In genomic region chr13:112666433-112667024, GRCm38 (mm10) we compare ENCODE assay signal across 17 mouse cellular contexts. TPM values are rescaled to one million over a fixed set of nuclear protein-coding genes. Genes with fewer than 3 reads are reported as not detected.
DNase-seq lines count a peak whose midpoint lies in the region; ATAC-seq and TF ChIP-seq lines count a peak whose summit lies in the region.
"Had no signal": no experiment of that assay in that cellular context is flagged by ENCODE, and none has a peak within 500 bp of the region (broad histone marks: within the 10 kb centered on the region; RNA-seq: fewer than 3 reads in every experiment).

No protein-coding gene starts in this region.

- no peak overlapping the region for H3K4me2 ChIP-seq in liver, embryonic 12.5 days
- H3K4me2 ChIP-seq: forebrain, embryonic 15.5 days; hindbrain, embryonic 12.5 days; liver, embryonic 15.5 days had no signal

- H3K36me3 ChIP-seq in liver, adult 2 months (ENCODE audit: control insufficient read depth, insufficient read depth, low read length), result peaks cover 2% of the 10 kb centered on the region; the same call in 1 of the 2 replicates
- peaks cover 24% of the 10 kb centered on the region for H3K36me3 ChIP-seq in liver, embryonic 12.5 days

- DNase-seq in liver, adult 2 months (ENCODE audit: extremely low read depth, low read depth, low spot score), result peak; percentile 35
- peak; percentile 61 to 67 for DNase-seq in B cell, adult 2 months
- no peak for DNase-seq in urinary bladder, postnatal 10 days (ENCODE audit: low spot score)
- DNase-seq in frontal cortex, postnatal 36 days (ENCODE audit: low spot score in 2 of 2), result no peak
- DNase-seq: cerebellum, adult 9-11 months; kidney, postnatal 10 days; right cerebral cortex, postnatal 25 days had no signal

- 92% methylated on average over 10 of the region's 10 CpGs for WGBS in liver, adult 2 months
- WGBS in liver, embryonic 12.5 days (ENCODE audit: insufficient replicate concordance), result 73% methylated on average over 10 of the region's 10 CpGs

- no peak for TF ChIP-seq CTCF in liver, adult 2 months (IDR thresholded peaks at IDR 0.05; ENCODE audit: low read depth, low read length)
- no peak for TF ChIP-seq CTCF in bone marrow macrophage, adult 2 months (IDR thresholded peaks at IDR 0.05; ENCODE audit: low read depth, low read length)

- no peak overlapping the region for H3K27ac ChIP-seq in liver, adult 2 months (replicated peaks; ENCODE audit: insufficient read depth, low read depth, low read length)
- no peak overlapping the region for H3K27ac ChIP-seq in liver, embryonic 12.5 days
- H3K27ac ChIP-seq in bone marrow macrophage, adult 2 months (ENCODE audit: insufficient read depth, low read depth, low read length), result peak overlapping the region; percentile 87
- H3K27ac ChIP-seq: forebrain, embryonic 15.5 days; hindbrain, embryonic 12.5 days; liver, embryonic 15.5 days; midbrain, embryonic 10.5 days had no signal

- no peaks in the 10 kb centered on the region for H3K79me2 ChIP-seq in liver, adult 2 months (ENCODE audit: control insufficient read depth, insufficient read depth, low read length)

- no peak for TF ChIP-seq POLR2A in liver, adult 2 months (IDR thresholded peaks at IDR 0.05; ENCODE audit: extremely low read depth, insufficient read depth, low read length)
- no peak for TF ChIP-seq POLR2A in bone marrow macrophage, adult 2 months (IDR thresholded peaks at IDR 0.05; ENCODE audit: borderline replicate concordance, low read depth, low read length)

- ATAC-seq in liver, embryonic 12.5 days, result no peak
- ATAC-seq in megakaryocyte progenitor cell, adult 5-6 weeks (replicated peaks; ENCODE audit: poor library complexity), result peak; percentile 85
- ATAC-seq: forebrain, embryonic 15.5 days; intestine, postnatal 0 days had no signal

- H3K27me3 ChIP-seq in liver, adult 2 months (ENCODE audit: control insufficient read depth, insufficient read depth, low read length), result no peaks in the 10 kb centered on the region
- no peaks in the 10 kb centered on the region for H3K27me3 ChIP-seq in liver, embryonic 12.5 days (replicated peaks)
- H3K27me3 ChIP-seq: forebrain, embryonic 15.5 days; hindbrain, embryonic 12.5 days; liver, embryonic 15.5 days had no signal

- no peak overlapping the region for H3K9ac ChIP-seq in liver, adult 2 months (ENCODE audit: low read depth, low read length)
- H3K9ac ChIP-seq in liver, embryonic 12.5 days, result no peak overlapping the region
- H3K9ac ChIP-seq: forebrain, embryonic 15.5 days; hindbrain, embryonic 12.5 days; liver, embryonic 15.5 days had no signal

- H3K4me1 ChIP-seq in liver, adult 2 months (ENCODE audit: control insufficient read depth, insufficient read depth, low read length), result no peaks in the 10 kb centered on the region; the same call in 1 of the 2 replicates
- H3K4me1 ChIP-seq in liver, embryonic 12.5 days, result peaks cover 17% of the 10 kb centered on the region
- peaks cover 17% of the 10 kb centered on the region for H3K4me1 ChIP-seq in bone marrow macrophage, adult 2 months (ENCODE audit: control insufficient read depth, insufficient read depth, low read length)
- H3K4me1 ChIP-seq: hindbrain, embryonic 12.5 days had no signal

- no peak overlapping the region for H3K4me3 ChIP-seq in liver, adult 2 months (ENCODE audit: insufficient read depth, low read depth, low read length)
- H3K4me3 ChIP-seq in liver, embryonic 12.5 days, result no peak overlapping the region
- H3K4me3 ChIP-seq in bone marrow macrophage, adult 2 months (ENCODE audit: insufficient read depth, low read length), result peak overlapping the region; percentile 53
- H3K4me3 ChIP-seq: forebrain, embryonic 15.5 days; hindbrain, embryonic 12.5 days; liver, embryonic 15.5 days; midbrain, embryonic 10.5 days; myocyte had no signal

- H3K9me3 ChIP-seq in liver, embryonic 12.5 days (replicated peaks), result no peaks in the 10 kb centered on the region
- H3K9me3 ChIP-seq: forebrain, embryonic 15.5 days; hindbrain, embryonic 12.5 days; liver, embryonic 15.5 days; midbrain, embryonic 10.5 days had no signal

RNA-seq across cellular contexts. Expression of gene Slc38a9, which starts 6.0 kb away (rescaled TPM):
- total RNA-seq in liver, adult 2 months (2014; rRNA removed), result 8.6 and 8.9 TPM in 2 replicates
- 2.0 and 4.9 TPM in 2 replicates for polyA plus RNA-seq in liver, adult 2 months (2012; rRNA removed)
- 12.1 and 13.6 TPM in 2 replicates for polyA plus RNA-seq in liver, embryonic 12.5 days (2016; fragmentation: Nextera tagmentation; extraction: Ambion mirVana)
- polyA plus RNA-seq in bone marrow macrophage, adult 2 months (2012; ENCODE audit: insufficient read depth, insufficient read length, missing spikeins), result 36.3 and 38.4 TPM in 2 replicates
- total RNA-seq in megakaryocyte progenitor cell, adult 5-6 weeks (2015), result 20.0 and 24.2 TPM in 2 replicates
- 11.1 and 17.8 TPM in 2 replicates for total RNA-seq in megakaryocyte progenitor cell, adult 5-6 weeks (2017)

RNA-seq across cellular contexts. Expression of gene Ddx4, which starts 14.3 kb away (rescaled TPM):
- not detected in 2 replicates for total RNA-seq in liver, adult 2 months (2014; rRNA removed)
- not detected in 2 replicates for polyA plus RNA-seq in liver, adult 2 months (2012; rRNA removed)
- polyA plus RNA-seq in liver, embryonic 12.5 days (2016; fragmentation: Nextera tagmentation; extraction: Ambion mirVana), result 0.35 and 0.49 TPM in 2 replicates
- polyA plus RNA-seq in bone marrow macrophage, adult 2 months (2012; ENCODE audit: insufficient read depth, insufficient read length, missing spikeins), result 0.56 and 0.72 TPM in 2 replicates
- total RNA-seq in megakaryocyte progenitor cell, adult 5-6 weeks (2015), result 0.17 and 1.4 TPM in 2 replicates
- total RNA-seq in megakaryocyte progenitor cell, adult 5-6 weeks (2017), result 0.54 and 1.1 TPM in 2 replicates
- total RNA-seq: gastrocnemius, adult 8-10 months had no signal
- polyA plus RNA-seq: myocyte had no signal

Comparison
In these comparisons a context has a peak if more than half of its experiments do, and no peak if none do; other contexts are left out.
1. DNase-seq: peak in liver, adult 2 months (single experiment) and B cell, adult 2 months (2 of 2); none in urinary bladder, postnatal 10 days (single experiment) and frontal cortex, postnatal 36 days (0 of 2).